Mouse (Mus musculus) G1E-ER4 (cell line): ENCODE results near the gene Zfp738. TPM values are rescaled to one million over a fixed set of nuclear protein-coding genes. Genes with fewer than 3 reads are reported as not detected.

Source experiments
- GATA1 ChIP-seq: IDR thresholded peaks from one replicate; pipeline ENCODE4 v1.8.0; 2012; ENCODE audit warnings: low read length, inconsistent platforms
- polyA plus RNA-seq: library from polyadenylated mRNA; stranded (reverse); fragments of >175 nt; gene quantifications from 2 replicates; pipeline ENCODE4 v1.2.3, GENCODE M21; 2012

Gene Zfp738
- 0.12 and 0.31 TPM in 2 replicates for polyA plus RNA-seq

- TF ChIP-seq GATA1: no peak
These were observed at the start of gene Zfp738 for GRCm38 (mm10) chr13:67686971-67687370. Zfp738 (minus strand) TSS chr13:67687071.

- no peak for TF ChIP-seq GATA1
These were observed 41.9 kb upstream of the Zfp738 start, which contains the start of gene Zfp65 for GRCm38 (mm10) chr13:67728641-67729318. Zfp65 (minus strand) TSS chr13:67729173.

- no peak for TF ChIP-seq GATA1
These were observed 41.2 kb upstream of the Zfp738 start for GRCm38 (mm10) chr13:67728106-67728505.

- no peak for TF ChIP-seq GATA1
These were observed 37.1 kb upstream of the Zfp738 start for GRCm38 (mm10) chr13:67723848-67724479.

DNA sequence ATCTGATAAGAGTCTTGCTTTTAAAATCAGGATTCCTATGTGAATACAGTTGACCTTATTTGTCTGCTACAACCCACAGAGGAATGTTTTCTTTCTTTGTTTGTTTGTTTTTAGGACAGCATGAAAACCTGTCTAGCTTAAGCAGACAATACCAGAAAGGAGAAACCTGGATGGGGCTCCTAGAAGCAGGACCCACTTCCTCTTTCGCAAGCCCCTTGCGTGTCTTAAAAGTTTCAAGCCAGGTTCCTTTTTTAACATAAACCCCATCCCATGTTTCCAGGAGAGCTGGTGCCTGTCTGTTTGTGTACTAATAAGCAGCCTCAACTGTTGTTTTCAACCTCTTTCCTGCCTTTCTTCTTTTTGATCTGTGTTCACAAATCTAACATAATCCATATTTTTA lies 12.0 kb downstream of the Zfp738 start:
- TF ChIP-seq GATA1: no peak

GRCm38 (mm10) chr13:67652496-67652895 lies 34.4 kb downstream of the Zfp738 start:
- no peak for TF ChIP-seq GATA1

DNA sequence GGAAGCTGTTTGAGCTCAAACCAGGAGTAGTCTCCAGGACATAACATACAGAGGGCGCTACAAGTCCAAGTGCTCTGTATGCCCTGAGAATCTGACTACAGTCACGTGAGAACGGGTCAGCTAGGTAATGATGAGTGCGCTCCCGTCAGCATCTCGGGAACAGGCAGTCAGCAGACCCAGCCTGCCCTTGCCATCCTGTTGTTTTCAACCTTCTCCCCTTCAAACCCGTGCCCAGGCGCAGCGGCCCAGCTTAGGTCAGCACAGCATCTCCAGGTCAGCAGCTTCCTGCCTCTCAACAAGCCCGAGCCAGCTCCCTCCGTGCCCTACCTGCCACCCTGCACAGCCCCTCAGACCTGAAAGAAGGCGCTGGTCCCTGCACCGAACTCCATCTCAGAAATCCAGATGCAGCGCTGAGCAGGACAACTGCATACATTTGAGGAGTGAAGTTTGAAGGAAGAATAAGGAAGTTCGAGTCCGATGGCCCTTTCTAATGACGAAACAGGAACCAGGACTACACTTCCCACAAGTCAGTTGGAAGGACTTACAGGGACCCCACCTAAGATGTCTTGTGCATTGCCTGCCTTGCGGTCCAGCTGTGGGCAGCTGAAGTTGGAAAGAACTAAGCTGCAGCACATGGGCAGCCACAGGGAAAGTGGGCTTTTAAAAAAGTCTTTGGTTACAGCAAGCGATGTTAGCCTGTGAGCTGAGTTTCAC lies 49.4 kb downstream of the Zfp738 start, which contains the start of the genes Gm49345 and Zfp729a:
Gene Gm49345 (minus strand): TSS at position 476 of the 714 bp plus-strand sequence.
Gene Zfp729a (minus strand): TSS at position 498 of the 714 bp plus-strand sequence.
- TF ChIP-seq GATA1: no peak

GRCm38 (mm10) chr13:67610108-67610507 lies 76.8 kb downstream of the Zfp738 start:
- no peak for TF ChIP-seq GATA1

DNA sequence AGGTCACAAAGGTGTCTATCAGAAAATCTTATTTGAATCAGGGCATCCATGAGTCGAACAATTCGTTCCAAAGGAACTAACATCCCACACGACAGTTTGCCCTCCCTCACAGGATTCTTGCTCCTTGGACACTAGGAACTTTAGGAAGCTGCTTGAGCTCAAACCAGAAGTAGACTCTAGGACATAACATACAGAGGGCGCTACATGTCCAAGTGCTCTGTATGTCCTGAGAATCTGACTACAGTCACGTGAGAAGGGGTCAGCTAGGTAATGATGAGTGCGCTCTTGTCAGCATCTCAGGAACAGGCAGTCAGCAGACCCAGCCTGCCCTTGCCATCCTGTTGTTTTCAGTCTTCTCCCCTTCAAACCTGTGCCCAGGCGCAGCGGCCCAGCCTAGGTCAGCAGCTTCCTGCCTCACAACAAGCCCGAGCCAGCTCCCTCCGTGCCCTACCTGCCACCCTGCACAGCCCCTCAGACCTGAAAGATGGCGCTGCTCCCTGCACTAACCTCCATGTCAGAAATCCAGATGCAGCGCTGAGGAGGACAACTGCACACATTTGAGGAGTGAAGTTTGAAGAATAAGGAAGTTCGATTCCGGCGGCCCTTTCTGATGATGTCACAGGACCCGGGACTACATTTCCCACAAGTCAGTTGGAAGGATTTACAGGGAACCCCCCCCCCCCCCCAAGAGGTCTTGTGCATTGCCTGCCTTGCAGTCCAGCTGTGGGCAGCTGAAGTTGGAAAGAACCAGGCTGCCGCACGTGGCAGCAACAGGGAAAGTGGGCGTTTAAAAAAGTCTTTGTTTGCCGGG lies 77.6 kb downstream of the Zfp738 start, which contains the start of gene Zfp729b:
Gene Zfp729b (minus strand): TSS at position 642 of the 811 bp plus-strand sequence.
- TF ChIP-seq GATA1: no peak

Other genes starting within 250 kb of the Zfp738 start
- gene Zfp874a, start 235.4 kb downstream of the Zfp738 start, polyA plus RNA-seq: 0.24 and 0.28 TPM in 2 replicates
- 0.28 and 0.33 TPM in 2 replicates for gene Zfp874b, start 202.8 kb downstream of the Zfp738 start, polyA plus RNA-seq
- gene Zfp58, start 186.5 kb downstream of the Zfp738 start, polyA plus RNA-seq: 0.25 and 0.38 TPM in 2 replicates
- gene Gm26965, start 160.9 kb downstream of the Zfp738 start, polyA plus RNA-seq: not detected in 2 replicates
- 0.32 and 0.72 TPM in 2 replicates for gene Zfp87, start 160.9 kb downstream of the Zfp738 start, polyA plus RNA-seq
- gene Zfp748, start 133.2 kb downstream of the Zfp738 start, polyA plus RNA-seq: 0.17 and 0.18 TPM in 2 replicates
- gene Zfp729b, start 77.4 kb downstream of the Zfp738 start, polyA plus RNA-seq: 0.23 and 0.42 TPM in 2 replicates
- 0.02 TPM in 1 of 2 replicates, not detected in the other for gene Gm49345, start 49.3 kb downstream of the Zfp738 start, polyA plus RNA-seq
- 0.14 and 0.17 TPM in 2 replicates for gene Zfp729a, start 49.3 kb downstream of the Zfp738 start, polyA plus RNA-seq
- gene Zfp65, start 42.1 kb upstream of the Zfp738 start, polyA plus RNA-seq: 0.61 and 0.95 TPM in 2 replicates
- 0.14 and 0.16 TPM in 2 replicates for gene Zfp85, start 68.2 kb upstream of the Zfp738 start, polyA plus RNA-seq
- gene Zfp493, start 92.6 kb upstream of the Zfp738 start, polyA plus RNA-seq: 0.03 and 0.18 TPM in 2 replicates
- gene Zfp273, start 126.7 kb upstream of the Zfp738 start, polyA plus RNA-seq: 0.03 and 0.11 TPM in 2 replicates
- not detected in 2 replicates for gene Gm10037, start 144.0 kb upstream of the Zfp738 start, polyA plus RNA-seq
- gene BC048507, start 176.3 kb upstream of the Zfp738 start, polyA plus RNA-seq: not detected in 2 replicates